Comparison of ENCODE assay signal across 16 mouse cellular contexts in genomic region chrX:16767453-16767852, GRCm38 (mm10).
"Had no signal": no experiment of that assay in that cellular context is flagged by ENCODE, and none has a peak within 500 bp of the region (broad histone marks: within the 10 kb centered on the region; RNA-seq: fewer than 3 reads in every experiment).

No protein-coding gene starts in this region.

- H3K4me3 ChIP-seq: neural tube, embryonic 13.5 days; neural tube, embryonic 15.5 days; stomach, embryonic 15.5 days had no signal

- H3K9ac ChIP-seq: neural tube, embryonic 13.5 days; neural tube, embryonic 15.5 days; stomach, embryonic 15.5 days had no signal

- H3K27ac ChIP-seq: neural tube, embryonic 13.5 days; neural tube, embryonic 15.5 days; stomach, embryonic 15.5 days; stomach, postnatal 0 days had no signal

- DNase-seq: retina, postnatal 1 day; right cerebral cortex, adult 18-20 months; right cerebral cortex, postnatal 14 days; right cerebral cortex, postnatal 25 days; right cerebral cortex, postnatal 4 days; spleen, adult 18-20 months; thymus, adult 18-20 months; thymus, adult 2 months; thymus, postnatal 14 days; thymus, postnatal 25 days; thymus, postnatal 36 days; thymus, postnatal 4 days had no signal

- H3K9me3 ChIP-seq: neural tube, embryonic 13.5 days; neural tube, embryonic 15.5 days; stomach, embryonic 15.5 days had no signal

- H3K27me3 ChIP-seq: neural tube, embryonic 13.5 days; neural tube, embryonic 15.5 days; stomach, embryonic 15.5 days had no signal

- H3K36me3 ChIP-seq: neural tube, embryonic 13.5 days; neural tube, embryonic 15.5 days; stomach, embryonic 15.5 days had no signal

- H3K4me1 ChIP-seq: neural tube, embryonic 13.5 days; neural tube, embryonic 15.5 days; stomach, embryonic 15.5 days had no signal

- H3K4me2 ChIP-seq: neural tube, embryonic 13.5 days; neural tube, embryonic 15.5 days; stomach, embryonic 15.5 days had no signal
